Mouse (Mus musculus) bone marrow, adult 2 months (tissue): Measurements from ENCODE around the gene Tnfrsf14. TPM values are rescaled to one million over a fixed set of nuclear protein-coding genes. Genes with fewer than 3 reads are reported as not detected.
A peak's percentile ranks its signal among the peaks of the same experiment; 100 is the strongest.

Experiments used
- H3K27ac ChIP-seq: fragments of 200-500 bp; 2 replicates; pipeline ENCODE4 v1.5.1; 2012; ENCODE audit warnings: low read depth, mild to moderate bottlenecking, control low read depth, inconsistent platforms, low read length; ENCODE audit not compliant: control insufficient read depth, poor library complexity, insufficient read depth
- H3K4me1 ChIP-seq: fragments of 200-500 bp; 2 replicates; pipeline ENCODE4 v1.6.1; 2011; ENCODE audit warnings: low read length; ENCODE audit not compliant: control insufficient read depth, insufficient read depth
- H3K4me3 ChIP-seq: fragments of 200-500 bp; replicated peaks from 2 replicates; pipeline ENCODE3; 2011; ENCODE audit warnings: mild to moderate bottlenecking, low read depth, low read length, control low read depth; ENCODE audit not compliant: control insufficient read depth
- CTCF ChIP-seq: fragments of 200-500 bp; IDR thresholded peaks from 2 replicates; pipeline ENCODE4 v1.5.1; 2011; ENCODE audit warnings: low read length, control low read depth; ENCODE audit not compliant: control insufficient read depth, insufficient read depth
- POLR2A ChIP-seq: fragments of 200-500 bp; IDR thresholded peaks from 2 replicates; pipeline ENCODE4 v1.6.1; 2011; ENCODE audit warnings: low read depth, mild to moderate bottlenecking, control low read depth, low read length, borderline replicate concordance; ENCODE audit not compliant: control insufficient read depth
- WGBS: fragments of 180-500 bp; shearing (Covaris S2); methylation state at CpG from one replicate; pipeline ENCODE4 v1.1.7; 2018; 5-methylcytosine and 5-hydroxymethylcytosine counted together
- polyA plus RNA-seq: library from polyadenylated mRNA; stranded (reverse); fragments of >200 nt; gene quantifications from 2 replicates; pipeline ENCODE4 v1.2.4, GENCODE M21; 2011; ENCODE audit warnings: low replicate concordance; ENCODE audit not compliant: missing spikeins, insufficient read depth, insufficient read length

Tnfrsf14 gene
- polyA plus RNA-seq, 1 experiment = 183 TPM

GRCm38 (mm10) chr4:154944121-154944590 is 15.8 kb upstream of the Tnfrsf14 start:
- Histone ChIP-seq H3K4me3 (no peak overlapping the region), H3K4me1 (peaks cover 4% of the 10 kb centered on the region), H3K27ac (peak overlapping the region; percentile 31; the same call in 1 of the 2 replicates)
- no peak for TF ChIP-seq POLR2A
- TF ChIP-seq CTCF = peak; percentile 98
- WGBS = 13% methylated on average over 2 of the region's 2 CpGs

GRCm38 (mm10) chr4:154943323-154944039 is 15.1 kb upstream of the Tnfrsf14 start:
- TF ChIP-seq POLR2A (no peak), CTCF (no peak)
- Histone ChIP-seq H3K4me3 (no peak overlapping the region), H3K4me1 (peaks cover 6% of the 10 kb centered on the region), H3K27ac (peak overlapping the region; percentile 31)
- WGBS = 82% methylated on average over 6 of the region's 6 CpGs

GRCm38 (mm10) chr4:154942632-154943322 is 14.4 kb upstream of the Tnfrsf14 start:
- WGBS = 66% methylated on average over 10 of the region's 10 CpGs
- H3K4me3 ChIP-seq = no peak overlapping the region
- no peak overlapping the region for H3K27ac ChIP-seq

GRCm38 (mm10) chr4:154941831-154942230 is 13.5 kb upstream of the Tnfrsf14 start:
- H3K27ac ChIP-seq = no peak overlapping the region
- H3K4me3 ChIP-seq = no peak overlapping the region
- no peak for TF ChIP-seq CTCF
- no peak for TF ChIP-seq POLR2A
- WGBS = 81% methylated on average over 5 of the region's 5 CpGs
- peaks cover 9% of the 10 kb centered on the region for H3K4me1 ChIP-seq

More at GRCm38 (mm10) chr4:154942632-154943322, 14.4 kb upstream of the Tnfrsf14 start:
- TF ChIP-seq POLR2A (no peak), CTCF (no peak)
- H3K4me1 ChIP-seq = peaks cover 8% of the 10 kb centered on the region

GRCm38 (mm10) chr4:154940156-154940555 is 11.8 kb upstream of the Tnfrsf14 start:
- 78% methylated on average over 2 of the region's 2 CpGs for WGBS

GRCm38 (mm10) chr4:154937746-154938145 is 9.4 kb upstream of the Tnfrsf14 start:
- peak overlapping the region; percentile 40; the same call in 1 of the 2 replicates for H3K27ac ChIP-seq
- 50% methylated on average over 1 of the region's 1 CpGs for WGBS
- no peak overlapping the region for H3K4me3 ChIP-seq
- peaks cover 17% of the 10 kb centered on the region for H3K4me1 ChIP-seq
- TF ChIP-seq POLR2A (no peak), CTCF (no peak)

More at GRCm38 (mm10) chr4:154940156-154940555, 11.8 kb upstream of the Tnfrsf14 start:
- no peak for TF ChIP-seq POLR2A
- Histone ChIP-seq H3K4me1 (peaks cover 17% of the 10 kb centered on the region), H3K4me3 (no peak overlapping the region), H3K27ac (no peak overlapping the region)

- Histone ChIP-seq H3K4me1 (peaks cover 17% of the 10 kb centered on the region), H3K27ac (peak overlapping the region; percentile 18), H3K4me3 (no peak overlapping the region)
- 47% methylated on average over 8 of the region's 8 CpGs for whole genome bisulfite sequencing
- no peak for TF ChIP-seq POLR2A
- no peak for TF ChIP-seq CTCF
Measured at GRCm38 (mm10) chr4:154936542-154937255, 8.3 kb upstream of the Tnfrsf14 start.

GRCm38 (mm10) chr4:154935788-154936187 is 7.4 kb upstream of the Tnfrsf14 start:
- H3K4me3 ChIP-seq = no peak overlapping the region
- WGBS = 76% methylated on average over 7 of the region's 7 CpGs
- H3K4me1 ChIP-seq = peaks cover 17% of the 10 kb centered on the region
- peak overlapping the region; percentile 57 for H3K27ac ChIP-seq
- TF ChIP-seq POLR2A (no peak), CTCF (peak; percentile 32; the same call in 1 of the 2 replicates)
